Mouse (Mus musculus): ENCODE data around the gene Mpig6b. TPM values are rescaled to one million over a fixed set of nuclear protein-coding genes. Genes with fewer than 3 reads are reported as not detected.

Gene Mpig6b
- polyA plus RNA-seq, 1 experiment = 0.66 TPM

GRCm38 (mm10) chr17:35051156-35052086 is 14.6 kb downstream of the Mpig6b start:
- H3K36me3 ChIP-seq (ENCODE audit: control insufficient read depth, insufficient read depth, low read length) = peaks cover 7% of the 10 kb centered on the region; the same call in 1 of the 2 replicates
- peak; percentile 90 for DNase-seq
- no peaks in the 10 kb centered on the region for H3K27me3 ChIP-seq (replicated peaks; ENCODE audit: control insufficient read depth, insufficient read depth, low read length)
- WGBS = 5% methylated on average over 21 of the region's 21 CpGs
- peak overlapping the region; percentile 73 for H3K4me3 ChIP-seq (ENCODE audit: insufficient read depth, low read depth, low read length)
- no peak for TF ChIP-seq CTCF (conservative IDR thresholded peaks at IDR 0.05; ENCODE audit: insufficient read depth, insufficient read length, low read depth, low read length)
- peak; percentile 26 for TF ChIP-seq POLR2A (IDR thresholded peaks at IDR 0.05; ENCODE audit: low read depth, low read length)
- peaks cover 15% of the 10 kb centered on the region for H3K4me1 ChIP-seq (ENCODE audit: control insufficient read depth, insufficient read depth, low read length)
- H3K27ac ChIP-seq (ENCODE audit: insufficient read depth, low read depth, low read length) = peak overlapping the region; percentile 90

- Histone ChIP-seq H3K4me3 (ENCODE audit: insufficient read depth, low read depth, low read length) (peak overlapping the region; percentile 73), H3K27ac (ENCODE audit: insufficient read depth, low read depth, low read length) (peak overlapping the region; percentile 85), H3K36me3 (ENCODE audit: control insufficient read depth, insufficient read depth, low read length) (peaks cover 5% of the 10 kb centered on the region; the same call in 1 of the 2 replicates), H3K4me1 (ENCODE audit: control insufficient read depth, insufficient read depth, low read length) (peaks cover 15% of the 10 kb centered on the region), H3K27me3 (replicated peaks; ENCODE audit: control insufficient read depth, insufficient read depth, low read length) (no peaks in the 10 kb centered on the region)
- peak; percentile 87 for DNase-seq
- under 1% methylated on average over 27 of the region's 27 CpGs for WGBS
- TF ChIP-seq CTCF (conservative IDR thresholded peaks at IDR 0.05; ENCODE audit: insufficient read depth, insufficient read length, low read depth, low read length) = no peak
- peak; percentile 68 for TF ChIP-seq POLR2A (IDR thresholded peaks at IDR 0.05; ENCODE audit: low read depth, low read length)
Observed at GRCm38 (mm10) chr17:35050126-35050750, 15.7 kb downstream of the Mpig6b start.

GRCm38 (mm10) chr17:35049561-35050016 is 16.4 kb downstream of the Mpig6b start, which contains the start of gene Clic1:
Gene Clic1, plus strand, starts transcription at chr17:35049966.
- Histone ChIP-seq H3K27me3 (replicated peaks; ENCODE audit: control insufficient read depth, insufficient read depth, low read length) (no peaks in the 10 kb centered on the region), H3K4me3 (ENCODE audit: insufficient read depth, low read depth, low read length) (peak within 1 kb of the TSS; percentile 73), H3K4me1 (ENCODE audit: control insufficient read depth, insufficient read depth, low read length) (peaks cover 15% of the 10 kb centered on the region), H3K27ac (ENCODE audit: insufficient read depth, low read depth, low read length) (peak within 1 kb of the TSS; percentile 85), H3K36me3 (ENCODE audit: control insufficient read depth, insufficient read depth, low read length) (peaks cover 3% of the 10 kb centered on the region; the same call in 1 of the 2 replicates)
- 5% methylated on average over 11 of the region's 11 CpGs for WGBS
- TF ChIP-seq POLR2A (IDR thresholded peaks at IDR 0.05; ENCODE audit: low read depth, low read length) = peak; percentile 43
- TF ChIP-seq CTCF (conservative IDR thresholded peaks at IDR 0.05; ENCODE audit: insufficient read depth, insufficient read length, low read depth, low read length) = no peak
- DNase-seq = peak; percentile 58

GRCm38 (mm10) chr17:35048932-35049440 is 17.0 kb downstream of the Mpig6b start:
- H3K4me3 ChIP-seq (ENCODE audit: insufficient read depth, low read depth, low read length) = no peak overlapping the region
- H3K36me3 ChIP-seq (ENCODE audit: control insufficient read depth, insufficient read depth, low read length) = peaks cover under 1% of the 10 kb centered on the region; the same call in 1 of the 2 replicates
- H3K27ac ChIP-seq (ENCODE audit: insufficient read depth, low read depth, low read length) = peak overlapping the region; percentile 32; the same call in 1 of the 2 replicates
- H3K27me3 ChIP-seq (replicated peaks; ENCODE audit: control insufficient read depth, insufficient read depth, low read length) = no peaks in the 10 kb centered on the region
- TF ChIP-seq POLR2A (IDR thresholded peaks at IDR 0.05; ENCODE audit: low read depth, low read length) = no peak
- TF ChIP-seq CTCF (conservative IDR thresholded peaks at IDR 0.05; ENCODE audit: insufficient read depth, insufficient read length, low read depth, low read length) = no peak
- no peak for DNase-seq
- 73% methylated on average over 5 of the region's 5 CpGs for WGBS
- H3K4me1 ChIP-seq (ENCODE audit: control insufficient read depth, insufficient read depth, low read length) = peaks cover 15% of the 10 kb centered on the region

GRCm38 (mm10) chr17:35048149-35048931 is 17.6 kb downstream of the Mpig6b start:
- peaks cover 15% of the 10 kb centered on the region for H3K4me1 ChIP-seq (ENCODE audit: control insufficient read depth, insufficient read depth, low read length)
- 20% methylated on average over 11 of the region's 11 CpGs for WGBS

GRCm38 (mm10) chr17:35047688-35048087 is 18.3 kb downstream of the Mpig6b start:
- no peaks in the 10 kb centered on the region for H3K36me3 ChIP-seq (ENCODE audit: control insufficient read depth, insufficient read depth, low read length)
- peak overlapping the region; percentile 6; the same call in 1 of the 2 replicates for H3K4me3 ChIP-seq (ENCODE audit: insufficient read depth, low read depth, low read length)
- TF ChIP-seq CTCF (conservative IDR thresholded peaks at IDR 0.05; ENCODE audit: insufficient read depth, insufficient read length, low read depth, low read length) (no peak), POLR2A (IDR thresholded peaks at IDR 0.05; ENCODE audit: low read depth, low read length) (no peak)
- H3K27me3 ChIP-seq (replicated peaks; ENCODE audit: control insufficient read depth, insufficient read depth, low read length) = no peaks in the 10 kb centered on the region
- peak overlapping the region; percentile 94 for H3K27ac ChIP-seq (ENCODE audit: insufficient read depth, low read depth, low read length)
- 20% methylated on average over 1 of the region's 1 CpGs for WGBS
- peaks cover 15% of the 10 kb centered on the region for H3K4me1 ChIP-seq (ENCODE audit: control insufficient read depth, insufficient read depth, low read length)
- peak; percentile 91 for DNase-seq

More at GRCm38 (mm10) chr17:35048149-35048931, 17.6 kb downstream of the Mpig6b start:
- Histone ChIP-seq H3K27ac (ENCODE audit: insufficient read depth, low read depth, low read length) (peak overlapping the region; percentile 94), H3K36me3 (ENCODE audit: control insufficient read depth, insufficient read depth, low read length) (no peaks in the 10 kb centered on the region; the same call in 1 of the 2 replicates), H3K4me3 (ENCODE audit: insufficient read depth, low read depth, low read length) (peak overlapping the region; percentile 6; the same call in 1 of the 2 replicates), H3K27me3 (replicated peaks; ENCODE audit: control insufficient read depth, insufficient read depth, low read length) (no peaks in the 10 kb centered on the region)
- TF ChIP-seq CTCF (conservative IDR thresholded peaks at IDR 0.05; ENCODE audit: insufficient read depth, insufficient read length, low read depth, low read length) (no peak), POLR2A (IDR thresholded peaks at IDR 0.05; ENCODE audit: low read depth, low read length) (no peak)
- DNase-seq = peak; percentile 61
